Mouse (Mus musculus): Measurements from ENCODE around the gene Pdxdc1. TPM values are rescaled to one million over a fixed set of nuclear protein-coding genes. Genes with fewer than 3 reads are reported as not detected.

Pdxdc1 gene
- polyA plus RNA-seq, 1 experiment from 2014 or later: 73.9 TPM

DNA sequence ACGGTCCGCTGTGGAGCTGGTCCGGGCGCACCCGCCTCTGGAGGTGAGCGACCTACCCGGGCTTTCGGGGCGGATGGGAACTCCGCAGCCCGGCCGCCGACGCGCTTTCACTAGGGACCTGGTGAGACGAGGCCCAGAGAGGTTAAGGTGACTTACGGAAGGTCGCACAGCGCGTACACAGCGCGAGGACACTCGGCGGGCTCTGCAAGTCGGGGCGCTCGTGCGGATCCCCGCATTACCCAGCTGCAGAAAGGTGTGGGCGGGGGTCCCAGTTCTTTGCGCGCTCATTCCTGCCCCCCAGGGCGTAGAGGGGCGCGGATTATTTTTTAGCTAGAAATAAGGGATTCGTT, 83.6 kb downstream of the Pdxdc1 start:
- Histone ChIP-seq H3K4me2 (ENCODE audit: low read depth, low read length, severe bottlenecking) (peak overlapping the region; percentile 53), H3K9me3 (ENCODE audit: control insufficient read depth, low read length) (no peaks in the 10 kb centered on the region), H3K27ac (ENCODE audit: low read depth, low read length) (no peak overlapping the region), H3K4me1 (replicated peaks; ENCODE audit: control insufficient read depth, insufficient read depth, low read length) (peaks cover 5% of the 10 kb centered on the region; the same call in 1 of the 2 replicates), H3K4me3 (ENCODE audit: low read depth, low read length) (peak overlapping the region; percentile 52), H3K9ac (ENCODE audit: low read length) (peak overlapping the region; percentile 55), H3K36me3 (ENCODE audit: control insufficient read depth, insufficient read depth, low read length) (no peaks in the 10 kb centered on the region; the same call in none of the 2 replicates), H3K27me3 (ENCODE audit: control insufficient read depth, insufficient read depth, low read length) (no peaks in the 10 kb centered on the region)
- DNase-seq (ENCODE audit: low spot score) (no peak), ATAC-seq (replicated peaks; ENCODE audit: low FRiP score) (no peak; the same call in 1 of the 2 replicates)
- under 1% methylated on average over 36 of the region's 36 CpGs for WGBS

DNA sequence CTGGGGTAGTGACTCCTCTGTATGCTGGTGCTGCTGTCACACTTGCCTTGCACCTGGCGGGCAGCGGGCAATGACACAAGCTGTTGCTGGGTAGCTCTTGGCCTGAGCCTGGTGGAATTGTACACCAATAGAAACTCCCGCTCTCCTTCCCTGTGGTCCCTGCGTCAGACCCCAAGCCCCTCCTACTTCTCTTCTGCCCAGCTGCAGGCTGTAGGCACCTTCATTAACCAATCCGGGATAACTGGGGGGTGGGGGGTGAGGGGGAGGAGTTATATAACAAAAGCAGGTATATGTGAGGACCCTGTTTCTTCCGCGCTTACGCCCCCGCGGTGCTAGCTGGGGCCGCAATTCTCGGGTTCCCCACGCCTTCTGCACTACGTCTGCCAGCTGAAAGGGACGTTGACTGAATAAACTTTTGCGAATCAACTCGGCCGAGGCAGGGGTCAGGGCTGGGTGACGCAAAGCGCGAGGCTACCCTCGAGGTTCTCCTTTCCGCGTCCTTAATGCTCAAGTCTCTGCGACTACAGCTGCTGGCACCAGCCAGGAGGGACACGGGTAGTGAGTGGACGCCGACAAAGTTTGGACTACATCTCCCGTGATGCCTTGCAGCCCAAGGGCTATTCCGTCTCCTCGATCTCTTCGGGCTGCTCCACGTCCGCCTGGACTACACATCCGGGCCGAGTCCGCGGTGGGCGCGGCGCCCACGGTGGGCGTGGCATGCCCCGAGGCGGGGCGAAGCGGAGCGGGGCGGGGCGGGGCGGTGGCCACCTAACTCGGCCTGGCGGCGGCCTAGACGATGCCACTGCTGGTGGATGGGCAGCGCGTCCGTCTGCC, 84.2 kb downstream of the Pdxdc1 start, which contains the start of gene Ntan1:
Gene Ntan1, plus strand, starts transcription at position 286 of the 834 bp plus-strand sequence.
- Histone ChIP-seq H3K9ac (ENCODE audit: low read length) (peak within 1 kb of the TSS; percentile 55), H3K36me3 (ENCODE audit: control insufficient read depth, insufficient read depth, low read length) (no peaks in the 10 kb centered on the region; the same call in none of the 2 replicates), H3K4me3 (ENCODE audit: low read depth, low read length) (peak within 1 kb of the TSS; percentile 52), H3K4me1 (replicated peaks; ENCODE audit: control insufficient read depth, insufficient read depth, low read length) (peaks cover 5% of the 10 kb centered on the region; the same call in 1 of the 2 replicates), H3K9me3 (ENCODE audit: control insufficient read depth, low read length) (no peaks in the 10 kb centered on the region), H3K27ac (ENCODE audit: low read depth, low read length) (peak within 1 kb of the TSS; percentile 95), H3K27me3 (ENCODE audit: control insufficient read depth, insufficient read depth, low read length) (no peaks in the 10 kb centered on the region), H3K4me2 (ENCODE audit: low read depth, low read length, severe bottlenecking) (peak within 1 kb of the TSS; percentile 53)
- WGBS: under 1% methylated on average over 58 of the region's 58 CpGs
- ATAC-seq (replicated peaks; ENCODE audit: low FRiP score): peak; percentile 96
- peak; percentile 98 for DNase-seq (ENCODE audit: low spot score)

DNA sequence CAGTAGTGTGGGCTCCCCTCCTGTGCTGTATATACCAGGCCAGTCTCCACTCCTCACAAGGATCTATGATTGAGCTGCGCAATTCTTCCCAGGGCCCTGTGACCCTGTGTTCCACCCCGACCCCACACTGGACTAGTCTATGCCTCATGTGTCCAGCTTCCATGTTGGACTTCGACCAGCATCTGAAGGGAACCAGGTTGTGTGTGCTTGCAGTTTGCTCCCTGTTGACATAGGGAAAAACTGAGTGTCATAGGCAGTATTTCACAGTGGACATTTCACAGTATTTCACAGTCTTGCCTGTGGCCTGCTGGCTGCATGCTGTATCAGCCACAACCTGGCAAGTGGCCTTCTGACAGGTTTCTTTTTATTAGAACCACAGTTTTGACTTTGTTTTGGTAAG, 89.7 kb downstream of the Pdxdc1 start:
- H3K27ac ChIP-seq (ENCODE audit: low read depth, low read length): no peak overlapping the region
- no peak for ATAC-seq (replicated peaks; ENCODE audit: low FRiP score)
- peaks cover 12% of the 10 kb centered on the region for H3K36me3 ChIP-seq (ENCODE audit: control insufficient read depth, insufficient read depth, low read length)
- 0 out of 2 replicates have a peak, but pooled peaks cover 2% of the 10 kb centered on the region for H3K4me1 ChIP-seq (replicated peaks; ENCODE audit: control insufficient read depth, insufficient read depth, low read length)
- H3K9me3 ChIP-seq (ENCODE audit: control insufficient read depth, low read length): no peaks in the 10 kb centered on the region
- no peak overlapping the region for H3K4me3 ChIP-seq (ENCODE audit: low read depth, low read length)
- H3K4me2 ChIP-seq (ENCODE audit: low read depth, low read length, severe bottlenecking): no peak overlapping the region
- DNase-seq (ENCODE audit: low spot score): no peak
- H3K27me3 ChIP-seq (ENCODE audit: control insufficient read depth, insufficient read depth, low read length): no peaks in the 10 kb centered on the region
- H3K9ac ChIP-seq (ENCODE audit: low read length): no peak overlapping the region
- 95% methylated on average over 3 of the region's 3 CpGs for WGBS

DNA sequence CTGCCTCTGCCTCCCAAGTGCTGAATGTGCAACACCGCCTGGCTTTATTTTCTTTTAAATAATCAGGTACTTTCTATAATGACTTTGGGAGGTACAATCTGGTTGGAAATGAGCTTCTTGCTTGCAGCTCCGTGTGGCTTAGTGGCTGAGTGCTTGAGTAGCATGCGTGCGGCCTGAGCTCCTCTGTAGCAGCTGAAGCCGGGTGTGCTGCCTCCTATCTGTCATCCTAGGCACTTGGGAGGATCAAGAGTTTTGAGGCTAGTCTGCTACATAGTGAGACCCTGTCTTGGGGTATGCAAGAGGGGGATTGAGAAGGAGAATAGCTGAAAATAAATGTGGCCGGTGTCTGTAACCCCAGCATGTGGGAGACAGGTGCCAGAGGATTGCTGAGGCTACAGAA, 90.8 kb downstream of the Pdxdc1 start:
- DNase-seq (ENCODE audit: low spot score): no peak
- ATAC-seq (replicated peaks; ENCODE audit: low FRiP score): no peak
- Histone ChIP-seq H3K36me3 (ENCODE audit: control insufficient read depth, insufficient read depth, low read length) (peaks cover 12% of the 10 kb centered on the region), H3K27ac (ENCODE audit: low read depth, low read length) (no peak overlapping the region), H3K4me2 (ENCODE audit: low read depth, low read length, severe bottlenecking) (no peak overlapping the region), H3K27me3 (ENCODE audit: control insufficient read depth, insufficient read depth, low read length) (no peaks in the 10 kb centered on the region), H3K4me3 (ENCODE audit: low read depth, low read length) (no peak overlapping the region), H3K9me3 (ENCODE audit: control insufficient read depth, low read length) (no peaks in the 10 kb centered on the region), H3K9ac (ENCODE audit: low read length) (no peak overlapping the region), H3K4me1 (replicated peaks; ENCODE audit: control insufficient read depth, insufficient read depth, low read length) (no peaks in the 10 kb centered on the region)
- 89% methylated on average over 6 of the region's 6 CpGs for WGBS

DNA sequence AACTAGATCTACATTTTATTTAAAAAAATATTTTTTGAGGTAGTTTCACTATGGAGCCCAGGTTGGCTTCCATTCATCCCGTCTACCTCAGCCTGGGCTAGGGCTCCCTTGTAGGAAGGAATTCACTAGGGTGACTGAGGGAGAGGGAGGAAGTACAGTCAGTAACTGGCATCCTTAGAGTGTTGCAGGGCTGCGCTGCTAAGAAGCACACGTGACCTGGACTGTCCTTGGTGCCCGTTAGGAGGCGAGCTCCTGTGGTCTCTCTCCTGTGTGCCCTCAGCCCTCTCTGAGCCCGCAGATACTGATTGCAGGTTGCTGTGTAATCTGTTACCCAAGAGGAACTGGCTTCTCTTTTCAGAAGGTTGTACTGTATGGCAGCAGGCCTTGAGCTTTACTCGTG, 94.5 kb downstream of the Pdxdc1 start:
- Histone ChIP-seq H3K27ac (ENCODE audit: low read depth, low read length) (no peak overlapping the region), H3K4me2 (ENCODE audit: low read depth, low read length, severe bottlenecking) (no peak overlapping the region), H3K4me1 (replicated peaks; ENCODE audit: control insufficient read depth, insufficient read depth, low read length) (no peaks in the 10 kb centered on the region), H3K9ac (ENCODE audit: low read length) (no peak overlapping the region), H3K36me3 (ENCODE audit: control insufficient read depth, insufficient read depth, low read length) (peaks cover 17% of the 10 kb centered on the region), H3K4me3 (ENCODE audit: low read depth, low read length) (no peak overlapping the region), H3K27me3 (ENCODE audit: control insufficient read depth, insufficient read depth, low read length) (no peaks in the 10 kb centered on the region), H3K9me3 (ENCODE audit: control insufficient read depth, low read length) (no peaks in the 10 kb centered on the region)
- ATAC-seq (replicated peaks; ENCODE audit: low FRiP score) (no peak), DNase-seq (ENCODE audit: low spot score) (no peak)
- 87% methylated on average over 7 of the region's 7 CpGs for WGBS

DNA sequence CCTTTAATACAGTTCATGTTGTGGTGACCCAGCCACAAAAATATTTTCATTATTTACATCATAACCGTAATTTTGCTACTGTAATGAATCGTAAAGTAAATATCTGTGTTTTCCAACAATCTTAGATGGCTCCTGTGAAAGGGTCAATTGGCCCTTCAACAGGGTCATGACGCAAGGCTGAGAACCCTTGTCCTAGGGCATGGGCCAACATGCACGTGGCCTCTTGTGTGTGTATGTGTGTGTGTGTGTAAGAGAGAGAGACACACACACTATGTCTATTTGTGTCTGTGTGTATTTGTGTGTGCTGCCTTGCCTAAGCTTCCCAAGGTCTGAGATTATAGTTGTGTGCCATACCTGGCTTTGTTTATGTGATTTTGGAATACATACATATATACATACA, 95.3 kb downstream of the Pdxdc1 start:
- no peak overlapping the region for H3K4me2 ChIP-seq (ENCODE audit: low read depth, low read length, severe bottlenecking)
- H3K4me1 ChIP-seq (replicated peaks; ENCODE audit: control insufficient read depth, insufficient read depth, low read length): no peaks in the 10 kb centered on the region
- no peak for ATAC-seq (replicated peaks; ENCODE audit: low FRiP score)
- no peak overlapping the region for H3K9ac ChIP-seq (ENCODE audit: low read length)
- WGBS: 95% methylated on average over 4 of the region's 4 CpGs
- no peak overlapping the region for H3K4me3 ChIP-seq (ENCODE audit: low read depth, low read length)
- H3K36me3 ChIP-seq (ENCODE audit: control insufficient read depth, insufficient read depth, low read length): peaks cover 17% of the 10 kb centered on the region
- H3K9me3 ChIP-seq (ENCODE audit: control insufficient read depth, low read length): no peaks in the 10 kb centered on the region
- H3K27ac ChIP-seq (ENCODE audit: low read depth, low read length): no peak overlapping the region
- no peak for DNase-seq (ENCODE audit: low spot score)
- H3K27me3 ChIP-seq (ENCODE audit: control insufficient read depth, insufficient read depth, low read length): no peaks in the 10 kb centered on the region

DNA sequence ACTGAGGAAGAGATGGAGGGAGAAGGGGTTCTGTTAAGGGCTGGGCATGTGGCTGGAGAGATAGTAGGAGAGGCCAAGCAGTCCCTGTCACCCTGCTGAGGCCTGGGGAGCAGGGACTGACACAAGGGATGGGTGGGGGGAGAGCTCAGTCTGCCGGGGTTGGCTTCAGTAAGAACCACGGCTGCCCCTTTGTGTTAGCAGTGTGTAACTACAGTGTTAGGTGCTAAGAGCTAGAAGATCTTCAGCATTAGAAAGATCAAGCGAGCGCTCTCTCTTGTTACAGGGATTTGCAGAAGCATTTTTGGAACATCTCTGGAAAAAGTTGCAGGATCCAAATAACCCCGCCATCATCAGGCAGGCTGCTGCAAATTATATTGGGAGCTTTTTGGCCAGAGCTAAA, 98.3 kb downstream of the Pdxdc1 start:
- Histone ChIP-seq H3K36me3 (ENCODE audit: control insufficient read depth, insufficient read depth, low read length) (peaks cover 15% of the 10 kb centered on the region), H3K4me3 (ENCODE audit: low read depth, low read length) (no peak overlapping the region), H3K27ac (ENCODE audit: low read depth, low read length) (no peak overlapping the region), H3K4me1 (replicated peaks; ENCODE audit: control insufficient read depth, insufficient read depth, low read length) (no peaks in the 10 kb centered on the region), H3K27me3 (ENCODE audit: control insufficient read depth, insufficient read depth, low read length) (no peaks in the 10 kb centered on the region), H3K9ac (ENCODE audit: low read length) (no peak overlapping the region), H3K9me3 (ENCODE audit: control insufficient read depth, low read length) (no peaks in the 10 kb centered on the region), H3K4me2 (ENCODE audit: low read depth, low read length, severe bottlenecking) (no peak overlapping the region)
- ATAC-seq (replicated peaks; ENCODE audit: low FRiP score): no peak
- no peak for DNase-seq (ENCODE audit: low spot score)
- WGBS: 90% methylated on average over 5 of the region's 5 CpGs

DNA sequence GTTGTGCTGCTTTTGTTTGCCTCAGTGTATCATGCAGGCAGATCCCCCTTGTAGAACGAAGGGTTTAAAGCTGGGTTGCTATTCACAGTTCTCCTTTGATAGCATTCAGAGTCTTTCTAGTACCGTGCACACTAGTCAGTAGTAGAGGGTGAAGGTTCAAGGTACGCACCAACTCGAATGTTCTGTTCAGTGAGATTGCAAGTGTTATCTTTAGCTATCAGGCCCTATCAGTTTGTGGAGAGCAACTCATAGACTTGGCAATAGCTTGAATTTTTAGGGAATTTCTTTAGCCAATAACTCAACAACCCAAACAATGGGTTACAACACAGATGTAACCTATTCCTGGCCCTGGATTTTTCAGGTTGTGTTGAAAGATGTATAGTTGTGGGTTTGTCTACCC, 101.7 kb downstream of the Pdxdc1 start:
- WGBS: 92% methylated on average over 4 of the region's 4 CpGs
- Histone ChIP-seq H3K27ac (ENCODE audit: low read depth, low read length) (no peak overlapping the region), H3K4me1 (replicated peaks; ENCODE audit: control insufficient read depth, insufficient read depth, low read length) (no peaks in the 10 kb centered on the region), H3K9ac (ENCODE audit: low read length) (no peak overlapping the region), H3K4me2 (ENCODE audit: low read depth, low read length, severe bottlenecking) (no peak overlapping the region), H3K9me3 (ENCODE audit: control insufficient read depth, low read length) (no peaks in the 10 kb centered on the region), H3K27me3 (ENCODE audit: control insufficient read depth, insufficient read depth, low read length) (no peaks in the 10 kb centered on the region), H3K36me3 (ENCODE audit: control insufficient read depth, insufficient read depth, low read length) (peaks cover 19% of the 10 kb centered on the region), H3K4me3 (ENCODE audit: low read depth, low read length) (no peak overlapping the region)
- no peak for ATAC-seq (replicated peaks; ENCODE audit: low FRiP score)
- DNase-seq (ENCODE audit: low spot score): no peak

DNA sequence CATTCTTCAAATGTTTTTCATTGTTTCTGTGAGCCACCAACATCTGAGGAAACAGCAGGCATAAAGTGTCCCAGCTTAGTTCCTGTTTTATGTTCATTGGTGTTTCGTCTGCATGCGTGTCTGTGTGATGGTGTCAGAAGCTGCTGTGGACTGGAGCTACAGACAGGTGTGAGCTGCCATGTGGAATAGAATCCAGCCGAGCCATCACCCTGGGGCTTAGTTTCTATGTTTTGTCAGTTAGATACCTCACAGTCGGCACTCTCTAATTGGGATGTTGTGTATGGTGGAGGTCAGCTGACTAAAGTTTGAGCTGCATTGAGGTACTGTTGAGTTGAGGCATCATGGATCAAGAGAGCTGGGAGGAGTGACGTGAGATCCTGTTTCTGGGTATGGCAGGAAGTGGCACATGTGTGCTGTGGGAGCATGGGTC, 106.2 kb downstream of the Pdxdc1 start:
- 95% methylated on average over 5 of the region's 5 CpGs for WGBS
- Histone ChIP-seq H3K4me2 (ENCODE audit: low read depth, low read length, severe bottlenecking) (no peak overlapping the region), H3K9me3 (ENCODE audit: control insufficient read depth, low read length) (no peaks in the 10 kb centered on the region), H3K27me3 (ENCODE audit: control insufficient read depth, insufficient read depth, low read length) (no peaks in the 10 kb centered on the region), H3K36me3 (ENCODE audit: control insufficient read depth, insufficient read depth, low read length) (peaks cover 34% of the 10 kb centered on the region), H3K4me1 (replicated peaks; ENCODE audit: control insufficient read depth, insufficient read depth, low read length) (no peaks in the 10 kb centered on the region), H3K27ac (ENCODE audit: low read depth, low read length) (no peak overlapping the region), H3K4me3 (ENCODE audit: low read depth, low read length) (no peak overlapping the region), H3K9ac (ENCODE audit: low read length) (no peak overlapping the region)
- DNase-seq (ENCODE audit: low spot score) (no peak), ATAC-seq (replicated peaks; ENCODE audit: low FRiP score) (no peak)

Measured in forebrain, embryonic 11.5 days (tissue).